Mouse (Mus musculus) kidney, adult 2 months (tissue): ENCODE results near the gene D730048I06Rik.

Experiments
- CTCF ChIP-seq: fragments of 200-500 bp; conservative IDR thresholded peaks from 2 replicates; pipeline ENCODE4 v1.5.1; 2011; ENCODE audit warnings: low read depth, mild to moderate bottlenecking, control low read depth, low read length, moderate library complexity, mixed read lengths; ENCODE audit not compliant: insufficient read depth, insufficient read length
- POLR2A ChIP-seq: fragments of 200-500 bp; IDR thresholded peaks from one replicate; pipeline ENCODE4 v1.6.1; 2011; ENCODE audit warnings: low read depth, low read length, control low read depth

DNA sequence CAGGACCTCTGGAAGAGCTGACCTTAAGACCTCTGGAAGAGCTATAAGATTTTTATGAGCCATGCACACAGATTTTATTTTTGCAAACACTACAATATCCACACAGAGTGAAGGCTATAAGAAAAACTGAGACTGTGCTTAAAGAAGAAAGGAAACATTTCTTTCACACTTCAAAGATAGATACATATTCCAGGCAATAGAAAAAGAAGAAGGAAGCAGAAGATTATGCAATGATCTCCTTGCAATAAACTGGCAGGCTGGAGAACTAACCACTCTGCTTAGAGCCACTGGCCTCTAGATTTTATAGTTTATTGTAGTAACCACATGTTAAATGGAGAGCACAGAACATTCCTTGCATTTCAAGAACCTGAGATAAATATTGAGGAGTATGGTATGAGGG is 33.1 kb downstream of the D730048I06Rik start:
- TF ChIP-seq POLR2A, result no peak
- no peak for TF ChIP-seq CTCF
